Mouse (Mus musculus) midbrain, embryonic 11.5 days (tissue): ENCODE data around the gene Aunip. TPM values are rescaled to one million over a fixed set of nuclear protein-coding genes. Genes with fewer than 3 reads are reported as not detected.

ENCODE experiments used
- ATAC-seq: fragments of 200-750 bp; cut with Nextera tagmentation; 2 replicates; pipeline ENCODE4 v1.8.0; 2017; ENCODE audit warnings: moderate TSS enrichment, moderate library complexity; ENCODE audit not compliant: low FRiP score
- DNase-seq: peaks from one replicate; pipeline ENCODE4 v3.0.0; 2015; ENCODE audit warnings: low spot score; ENCODE audit errors: missing footprints
- H3K27ac ChIP-seq: fragments of 300-500 bp; sonication (generic); 2 replicates; pipeline ENCODE4 v1.5.1; 2014; ENCODE audit warnings: low read depth, low read length
- H3K27me3 ChIP-seq: fragments of 300-500 bp; sonication (generic); 2 replicates; pipeline ENCODE4 v1.6.1; 2014; ENCODE audit warnings: mild to moderate bottlenecking, low read length, moderate library complexity, mixed read lengths; ENCODE audit not compliant: control insufficient read depth, insufficient read depth
- H3K36me3 ChIP-seq: fragments of 300-500 bp; sonication (generic); 2 replicates; pipeline ENCODE4 v1.6.1; 2014; ENCODE audit warnings: mild to moderate bottlenecking, low read length, moderate library complexity, mixed read lengths; ENCODE audit not compliant: control insufficient read depth, insufficient read depth
- H3K4me1 ChIP-seq: fragments of 300-500 bp; sonication (generic); 2 replicates; pipeline ENCODE4 v1.6.1; 2014; ENCODE audit warnings: low read length; ENCODE audit not compliant: control insufficient read depth, insufficient read depth
- H3K4me2 ChIP-seq: fragments of 300-500 bp; sonication (generic); 2 replicates; pipeline ENCODE4 v1.6.1; 2014; ENCODE audit warnings: mild to moderate bottlenecking, moderate library complexity
- H3K4me3 ChIP-seq: fragments of 300-500 bp; sonication (generic); 2 replicates; pipeline ENCODE4 v1.5.1; 2014; ENCODE audit warnings: low read depth, low read length
- H3K9ac ChIP-seq: fragments of 300-500 bp; sonication (generic); 2 replicates; pipeline ENCODE4 v1.6.1; 2014; ENCODE audit warnings: low read length
- H3K9me3 ChIP-seq: fragments of 300-500 bp; sonication (generic); 2 replicates; pipeline ENCODE4 v1.6.1; 2016; ENCODE audit warnings: low read length; ENCODE audit not compliant: control insufficient read depth
- WGBS: fragments of 180-500 bp; shearing (Covaris S2); extraction: QIAGEN DNeasy Blood & Tissue Kit; methylation state at CpG from one replicate; pipeline ENCODE4 v1.1.7; 2014; 5-methylcytosine and 5-hydroxymethylcytosine counted together
- polyA plus RNA-seq: library from polyadenylated mRNA; unstranded; fragments of >200 nt; fragmentation: Nextera tagmentation; extraction: Ambion mirVana; gene quantifications from 2 replicates; pipeline ENCODE4 v1.2.1, GENCODE M21; 2014

Gene Aunip
- 7.8 and 7.9 TPM in 2 replicates for polyA plus RNA-seq

GRCm38 (mm10) chr4:134510845-134511411 lies at the start of gene Aunip:
Gene Aunip (plus strand): TSS chr4:134510999.
- Histone ChIP-seq H3K4me2 (peak within 1 kb of the TSS; percentile 76), H3K4me1 (peaks cover 15% of the 10 kb centered on the region), H3K4me3 (peak within 1 kb of the TSS; percentile 62), H3K9ac (peak within 1 kb of the TSS; percentile 67), H3K36me3 (no peaks in the 10 kb centered on the region), H3K27ac (no peak within 1 kb of the TSS), H3K27me3 (no peaks in the 10 kb centered on the region), H3K9me3 (no peaks in the 10 kb centered on the region)
- ATAC-seq (peak; percentile 98), DNase-seq (peak; percentile 99)
- WGBS: under 1% methylated on average over 42 of the region's 42 CpGs

DNA sequence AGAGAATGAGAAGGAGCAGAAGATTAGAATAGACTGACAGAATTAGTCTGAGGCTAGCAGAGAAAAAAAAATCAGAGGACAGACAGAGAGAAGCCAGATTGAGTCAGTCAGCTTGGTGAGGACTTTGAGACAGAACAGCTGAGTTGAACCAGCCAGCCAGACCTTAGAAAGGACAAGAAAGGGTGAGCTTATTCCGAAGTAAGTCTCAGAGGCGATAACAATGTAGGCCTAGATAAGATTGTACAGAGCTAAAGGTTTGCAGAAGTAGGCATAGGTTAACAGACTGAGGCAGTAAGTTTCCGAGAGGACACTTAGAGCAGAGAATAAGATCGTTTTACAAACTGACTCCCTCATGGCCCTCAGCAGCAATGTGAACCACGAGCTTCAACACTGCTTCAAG lies 49.5 kb upstream of the Aunip start:
- peaks cover 7% of the 10 kb centered on the region; the same call in 1 of the 2 replicates for H3K4me1 ChIP-seq
- H3K9me3 ChIP-seq: no peaks in the 10 kb centered on the region
- 81% methylated on average over 5 of the region's 5 CpGs for WGBS
- DNase-seq (no peak), ATAC-seq (no peak)
- no peaks in the 10 kb centered on the region for H3K27me3 ChIP-seq
- no peak overlapping the region for H3K27ac ChIP-seq
- no peaks in the 10 kb centered on the region for H3K36me3 ChIP-seq
- no peak overlapping the region for H3K4me3 ChIP-seq
- H3K9ac ChIP-seq: no peak overlapping the region
- H3K4me2 ChIP-seq: no peak overlapping the region

- no peaks in the 10 kb centered on the region for H3K27me3 ChIP-seq
- ATAC-seq: no peak
- 29% methylated on average over 12 of the region's 12 CpGs for WGBS
- peaks cover 21% of the 10 kb centered on the region for H3K4me1 ChIP-seq
- H3K4me2 ChIP-seq: no peak overlapping the region
- H3K27ac ChIP-seq: peak overlapping the region; percentile 55
- no peaks in the 10 kb centered on the region for H3K9me3 ChIP-seq
- DNase-seq: peak; percentile 89
- H3K9ac ChIP-seq: 0 out of 2 replicates have a peak overlapping the region, but pooled peaks have one; percentile 18
- H3K4me3 ChIP-seq: no peak overlapping the region
- peaks cover 1% of the 10 kb centered on the region for H3K36me3 ChIP-seq
Measured at GRCm38 (mm10) chr4:134465789-134466188, 45.0 kb upstream of the Aunip start.

GRCm38 (mm10) chr4:134466381-134467262 lies 44.2 kb upstream of the Aunip start:
- Histone ChIP-seq H3K27me3 (no peaks in the 10 kb centered on the region), H3K9ac (peak overlapping the region; percentile 97), H3K36me3 (peaks cover 8% of the 10 kb centered on the region), H3K27ac (peak overlapping the region; percentile 95), H3K4me1 (peaks cover 24% of the 10 kb centered on the region), H3K4me2 (peak overlapping the region; percentile 97; the same call in 1 of the 2 replicates), H3K4me3 (peak overlapping the region; percentile 67; the same call in 1 of the 2 replicates), H3K9me3 (no peaks in the 10 kb centered on the region)
- ATAC-seq (no peak), DNase-seq (peak; percentile 88)
- 60% methylated on average over 11 of the region's 11 CpGs for WGBS

- Histone ChIP-seq H3K27me3 (no peaks in the 10 kb centered on the region), H3K4me1 (peaks cover 24% of the 10 kb centered on the region), H3K4me2 (peak overlapping the region; percentile 97), H3K9ac (peak overlapping the region; percentile 97), H3K27ac (peak overlapping the region; percentile 95), H3K9me3 (no peaks in the 10 kb centered on the region), H3K36me3 (peaks cover 12% of the 10 kb centered on the region), H3K4me3 (peak overlapping the region; percentile 67)
- ATAC-seq: peak; percentile 26
- DNase-seq: peak; percentile 97
- WGBS: under 1% methylated on average over 31 of the region's 31 CpGs
Measured at GRCm38 (mm10) chr4:134467435-134468214, 43.2 kb upstream of the Aunip start.

GRCm38 (mm10) chr4:134468215-134468575 lies 42.6 kb upstream of the Aunip start, which contains the start of gene Stmn1:
Gene Stmn1 (plus strand): TSS chr4:134468320.
- peak; percentile 99 for DNase-seq
- Histone ChIP-seq H3K27me3 (no peaks in the 10 kb centered on the region), H3K36me3 (peaks cover 12% of the 10 kb centered on the region), H3K9me3 (no peaks in the 10 kb centered on the region), H3K4me3 (peak within 1 kb of the TSS; percentile 67), H3K4me2 (peak within 1 kb of the TSS; percentile 97), H3K9ac (peak within 1 kb of the TSS; percentile 97), H3K4me1 (peaks cover 24% of the 10 kb centered on the region), H3K27ac (peak within 1 kb of the TSS; percentile 95)
- 0% methylated on average over 30 of the region's 31 CpGs for whole genome bisulfite sequencing
- ATAC-seq: peak; percentile 93

- Histone ChIP-seq H3K4me3 (peak overlapping the region; percentile 67), H3K27me3 (no peaks in the 10 kb centered on the region), H3K4me1 (peaks cover 24% of the 10 kb centered on the region), H3K4me2 (peak overlapping the region; percentile 97), H3K9ac (peak overlapping the region; percentile 97), H3K27ac (peak overlapping the region; percentile 95), H3K36me3 (peaks cover 13% of the 10 kb centered on the region), H3K9me3 (no peaks in the 10 kb centered on the region)
- ATAC-seq (peak; percentile 85), DNase-seq (peak; percentile 100)
- under 1% methylated on average over 62 of the region's 68 CpGs for WGBS
Measured at GRCm38 (mm10) chr4:134468578-134469266, 42.1 kb upstream of the Aunip start.

DNA sequence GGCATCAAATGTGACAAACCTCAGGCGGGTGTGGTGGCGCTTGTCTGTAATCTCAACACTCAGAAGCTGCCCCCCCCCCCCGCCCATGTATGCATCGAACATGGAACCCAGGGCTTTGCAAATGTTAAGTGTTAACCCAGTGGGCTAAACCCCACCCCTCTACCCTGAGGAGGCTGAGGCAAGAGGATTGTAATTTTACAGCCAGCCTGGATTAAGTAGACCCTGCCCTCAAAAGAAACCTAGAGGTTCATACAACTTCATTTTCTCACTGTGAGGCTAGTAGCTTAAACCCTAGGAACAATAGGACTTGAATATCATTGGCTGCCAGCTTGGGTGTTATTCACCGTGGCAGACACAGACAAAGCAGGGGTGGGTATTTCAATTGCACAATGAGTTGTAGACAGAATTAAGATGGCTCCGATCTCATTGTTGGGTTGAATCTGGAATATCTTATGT lies 41.4 kb upstream of the Aunip start:
- H3K9me3 ChIP-seq: no peaks in the 10 kb centered on the region
- H3K27me3 ChIP-seq: no peaks in the 10 kb centered on the region
- peak overlapping the region; percentile 95 for H3K27ac ChIP-seq
- ATAC-seq (peak; percentile 54), DNase-seq (peak; percentile 93)
- H3K4me1 ChIP-seq: peaks cover 24% of the 10 kb centered on the region
- 4% methylated on average over 6 of the region's 6 CpGs for WGBS
- H3K4me2 ChIP-seq: peak overlapping the region; percentile 97
- peak overlapping the region; percentile 67 for H3K4me3 ChIP-seq
- H3K36me3 ChIP-seq: peaks cover 16% of the 10 kb centered on the region
- peak overlapping the region; percentile 97 for H3K9ac ChIP-seq
